Mouse (Mus musculus) bone marrow, adult 2 months (tissue): ENCODE results near the gene Uaca.

ENCODE experiments used
- CTCF ChIP-seq: fragments of 200-500 bp; IDR thresholded peaks from 2 replicates; pipeline ENCODE4 v1.5.1; 2011; ENCODE audit warnings: low read length, control low read depth; ENCODE audit not compliant: control insufficient read depth, insufficient read depth
- POLR2A ChIP-seq: fragments of 200-500 bp; IDR thresholded peaks from 2 replicates; pipeline ENCODE4 v1.6.1; 2011; ENCODE audit warnings: low read depth, mild to moderate bottlenecking, control low read depth, low read length, borderline replicate concordance; ENCODE audit not compliant: control insufficient read depth

DNA sequence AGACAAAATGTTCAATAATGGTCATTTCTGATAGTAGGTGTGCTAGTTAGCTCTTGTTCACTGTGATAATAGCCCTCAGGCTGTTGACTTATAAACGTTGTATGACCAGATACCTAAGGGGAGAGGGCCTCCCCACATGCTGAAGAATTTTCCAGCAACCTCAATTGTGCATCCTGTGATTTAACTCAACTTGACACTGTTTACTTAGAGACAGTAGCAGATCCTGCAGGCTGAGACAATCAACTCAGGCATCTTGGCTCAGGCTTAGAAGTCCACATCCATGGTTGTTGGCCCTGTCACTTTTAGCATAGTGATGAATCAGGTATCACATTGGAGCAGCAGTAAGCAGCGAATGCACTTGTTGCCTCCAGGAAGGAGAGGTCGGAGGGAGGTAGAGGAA lies 35.7 kb downstream of the Uaca start:
- TF ChIP-seq POLR2A (no peak), CTCF (no peak)
